Mouse (Mus musculus) liver, postnatal 0 days (tissue): ENCODE results near the gene Ttc25.

Source experiments
- CTCF ChIP-seq: sonication (generic); IDR thresholded peaks from 2 replicates; pipeline ENCODE4 v1.5.1; 2016; ENCODE audit warnings: antibody characterized with exemption, low read depth
- EP300 ChIP-seq: IDR thresholded peaks from 2 replicates; pipeline ENCODE4 v1.6.1; 2016; ENCODE audit warnings: antibody characterized with exemption, low read depth, mild to moderate bottlenecking

- TF ChIP-seq CTCF = no peak
- no peak for TF ChIP-seq EP300
Observed at GRCm38 (mm10) chr11:100500651-100501050, 44.8 kb upstream of the Ttc25 start.
